Comparison of ENCODE assay signal across 15 mouse cellular contexts in the genomic region with DNA sequence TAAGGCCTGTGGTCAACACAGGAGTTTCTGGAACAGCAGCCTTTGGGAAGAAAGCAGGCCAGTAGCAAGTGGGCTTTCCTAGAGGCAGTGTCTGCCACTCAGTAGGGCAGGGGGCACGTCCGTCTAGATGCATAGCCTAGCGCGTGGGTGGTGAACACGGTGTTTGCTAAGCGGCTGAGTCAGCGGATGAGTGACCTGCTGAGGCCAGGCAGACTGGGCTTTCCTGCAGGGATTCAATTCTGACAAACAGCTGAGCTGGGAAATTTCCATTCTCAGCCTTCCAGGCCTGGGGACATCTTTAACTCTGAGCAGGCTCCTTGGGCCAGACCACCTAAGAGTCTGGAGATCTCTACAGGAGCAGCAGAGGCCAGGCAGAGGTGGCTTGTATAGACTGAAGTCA. TPM values are rescaled to one million over a fixed set of nuclear protein-coding genes. Genes with fewer than 3 reads are reported as not detected.
DNase-seq lines count a peak whose midpoint lies in the region; ATAC-seq and TF ChIP-seq lines count a peak whose summit lies in the region.
"Had no signal": no experiment of that assay in that cellular context is flagged by ENCODE, and none has a peak within 500 bp of the region (broad histone marks: within the 10 kb centered on the region; RNA-seq: fewer than 3 reads in every experiment).

No protein-coding gene starts in this region.

- no peak overlapping the region for H3K4me3 ChIP-seq in kidney, embryonic 16.5 days (ENCODE audit: low read length)
- H3K4me3 ChIP-seq in kidney, embryonic 15.5 days (replicated peaks), result no peak overlapping the region
- H3K4me3 ChIP-seq in lung, adult 2 months (replicated peaks; ENCODE audit: extremely low read depth, low read depth, low read length), result no peak overlapping the region
- H3K4me3 ChIP-seq: embryonic facial prominence, embryonic 10.5 days; forebrain, embryonic 10.5 days; heart, adult 2 months; layer of hippocampus, adult 2 months; neural tube, embryonic 15.5 days had no signal

- peaks cover 36% of the 10 kb centered on the region for H3K36me3 ChIP-seq in kidney, embryonic 16.5 days (ENCODE audit: insufficient read depth, low read length)
- H3K36me3 ChIP-seq in kidney, embryonic 15.5 days, result peaks cover 79% of the 10 kb centered on the region

- H3K4me1 ChIP-seq in kidney, embryonic 16.5 days (ENCODE audit: insufficient read depth, low read length), result peaks cover 13% of the 10 kb centered on the region
- H3K4me1 ChIP-seq in kidney, embryonic 15.5 days, result peaks cover 23% of the 10 kb centered on the region
- no peaks in the 10 kb centered on the region for H3K4me1 ChIP-seq in lung, adult 2 months (ENCODE audit: control insufficient read depth, insufficient read depth, low read length)
- H3K4me1 ChIP-seq: neural tube, embryonic 15.5 days had no signal

- no peaks in the 10 kb centered on the region for H3K9me3 ChIP-seq in kidney, embryonic 16.5 days (ENCODE audit: low read length)
- no peaks in the 10 kb centered on the region for H3K9me3 ChIP-seq in kidney, embryonic 15.5 days (replicated peaks)
- H3K9me3 ChIP-seq: embryonic facial prominence, embryonic 10.5 days; forebrain, embryonic 10.5 days; neural tube, embryonic 15.5 days had no signal

- no peak overlapping the region for H3K4me2 ChIP-seq in kidney, embryonic 16.5 days (replicated peaks; ENCODE audit: low read depth, low read length)
- no peak overlapping the region for H3K4me2 ChIP-seq in kidney, embryonic 15.5 days
- H3K4me2 ChIP-seq: neural tube, embryonic 15.5 days had no signal

- ATAC-seq in kidney, embryonic 16.5 days (ENCODE audit: low FRiP score, low TSS enrichment), result peak; percentile 77
- ATAC-seq in kidney, embryonic 15.5 days (replicated peaks; ENCODE audit: low FRiP score), result no peak

- TF ChIP-seq POLR2A in lung, adult 2 months (IDR thresholded peaks at IDR 0.05; ENCODE audit: borderline replicate concordance, extremely low read depth, low read depth, low read length), result no peak

- no peak overlapping the region for H3K27ac ChIP-seq in kidney, embryonic 16.5 days (ENCODE audit: low read length)
- no peak overlapping the region for H3K27ac ChIP-seq in kidney, embryonic 15.5 days
- H3K27ac ChIP-seq: embryonic facial prominence, embryonic 10.5 days; forebrain, embryonic 10.5 days; heart, adult 2 months; layer of hippocampus, adult 2 months; neural tube, embryonic 15.5 days had no signal

- WGBS in kidney, embryonic 16.5 days, result 46% methylated on average over 7 of the region's 7 CpGs
- 54% methylated on average over 7 of the region's 7 CpGs for WGBS in kidney, embryonic 15.5 days
- 73% methylated on average over 7 of the region's 7 CpGs for WGBS in lung, adult 2 months

- no peak overlapping the region for H3K9ac ChIP-seq in kidney, embryonic 16.5 days (replicated peaks; ENCODE audit: low read length)
- H3K9ac ChIP-seq in kidney, embryonic 15.5 days, result no peak overlapping the region
- H3K9ac ChIP-seq: neural tube, embryonic 15.5 days had no signal

- DNase-seq in Muller cell, postnatal 12 days (ENCODE audit: inconsistent ontology term), result peak; percentile 46
- peak; percentile 90 for DNase-seq in brain, adult 2 months (ENCODE audit: low read depth, low spot score)
- DNase-seq in kidney, postnatal 4 days, result peak; percentile 43 to 55
- no peak for DNase-seq in lung, adult 2 months
- no peak for DNase-seq in embryo, embryonic 11 days
- DNase-seq: heart, adult 2 months; heart, postnatal 14 days; lung, adult 18-20 months; thymus, adult 2 months had no signal

- no peaks in the 10 kb centered on the region for H3K27me3 ChIP-seq in kidney, embryonic 16.5 days (ENCODE audit: insufficient read depth, low read length)
- H3K27me3 ChIP-seq in kidney, embryonic 15.5 days, result no peaks in the 10 kb centered on the region
- H3K27me3 ChIP-seq: neural tube, embryonic 15.5 days had no signal

- TF ChIP-seq CTCF in lung, adult 2 months (IDR thresholded peaks at IDR 0.05; ENCODE audit: insufficient read depth, low read length), result no peak

RNA-seq across cellular contexts. Expression of a gene that starts 22.7 kb away (rescaled TPM):
- polyA plus RNA-seq in kidney, embryonic 16.5 days (2015; fragmentation: Nextera tagmentation; extraction: Ambion mirVana), result 0.75 and 1.3 TPM in 2 replicates
- 0.49 and 0.84 TPM in 2 replicates for polyA plus RNA-seq in kidney, embryonic 15.5 days (2015; fragmentation: Nextera tagmentation; extraction: Ambion mirVana)
- polyA plus RNA-seq in lung, adult 2 months (2012; rRNA removed), result 0.08 TPM in 1 of 2 replicates, not detected in the other
- polyA plus RNA-seq: heart, adult 2 months; thymus, adult 2 months had no signal

Comparison
In these comparisons a context has a peak if more than half of its experiments do, and no peak if none do; other contexts are left out.
1. DNase-seq: peak in Muller cell, postnatal 12 days (single experiment), brain, adult 2 months (single experiment) and kidney, postnatal 4 days (2 of 2); none in lung, adult 2 months (single experiment) and embryo, embryonic 11 days (single experiment).